Mouse (Mus musculus): ENCODE measurements around the gene Iqcj. TPM values are rescaled to one million over a fixed set of nuclear protein-coding genes. Genes with fewer than 3 reads are reported as not detected.

Gene Iqcj
- total RNA-seq (2021) = not detected in 2 replicates
- long read RNA-seq = 0 reads

GRCm38 (mm10) chr3:67892026-67892705, at the start of gene Iqcj, which contains the start of gene Iqschfp:
TSS of gene Iqcj (plus strand) at chr3:67892220.
TSS of gene Iqschfp (plus strand) at chr3:67892232.
- no peak for DNase-seq

DNA sequence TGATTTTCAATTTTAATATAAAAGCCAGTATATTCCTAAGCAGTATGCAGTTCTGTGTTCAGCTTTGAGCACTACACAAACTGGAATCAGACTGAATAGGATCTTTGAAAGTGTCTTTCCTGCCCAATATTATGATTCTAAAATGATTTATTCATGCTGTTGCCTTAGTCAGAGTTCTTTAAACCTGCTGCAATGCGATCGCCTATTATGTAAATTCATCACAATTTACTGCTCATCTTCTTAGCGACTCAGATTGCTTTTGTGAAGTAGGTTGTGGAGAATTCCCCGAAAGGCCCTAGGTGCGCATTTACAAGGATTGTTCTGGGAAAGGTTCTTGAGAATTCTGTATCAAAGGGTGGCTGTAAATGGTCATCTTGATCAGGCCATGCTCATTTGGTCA, 39.6 kb upstream of the Iqcj start:
- no peak for DNase-seq

DNA sequence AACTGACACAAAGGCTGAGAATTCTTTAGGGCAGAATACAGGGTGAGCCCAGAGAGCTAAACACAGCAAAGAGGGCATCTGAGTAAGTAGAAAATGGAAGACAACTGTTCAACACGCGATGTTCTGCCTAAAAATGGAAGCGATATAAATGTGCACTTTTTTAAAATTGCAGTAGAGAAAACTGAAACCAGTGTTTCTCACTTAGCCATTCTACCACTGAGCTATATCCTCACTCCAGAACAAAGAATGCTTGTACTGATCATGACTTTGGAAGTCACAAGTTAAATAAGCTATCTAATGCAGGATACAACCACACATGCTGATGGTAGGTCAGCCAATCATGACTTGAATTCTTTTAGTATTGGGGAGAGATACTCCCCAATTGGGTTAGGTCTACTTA, 30.5 kb upstream of the Iqcj start:
- DNase-seq = no peak

DNA sequence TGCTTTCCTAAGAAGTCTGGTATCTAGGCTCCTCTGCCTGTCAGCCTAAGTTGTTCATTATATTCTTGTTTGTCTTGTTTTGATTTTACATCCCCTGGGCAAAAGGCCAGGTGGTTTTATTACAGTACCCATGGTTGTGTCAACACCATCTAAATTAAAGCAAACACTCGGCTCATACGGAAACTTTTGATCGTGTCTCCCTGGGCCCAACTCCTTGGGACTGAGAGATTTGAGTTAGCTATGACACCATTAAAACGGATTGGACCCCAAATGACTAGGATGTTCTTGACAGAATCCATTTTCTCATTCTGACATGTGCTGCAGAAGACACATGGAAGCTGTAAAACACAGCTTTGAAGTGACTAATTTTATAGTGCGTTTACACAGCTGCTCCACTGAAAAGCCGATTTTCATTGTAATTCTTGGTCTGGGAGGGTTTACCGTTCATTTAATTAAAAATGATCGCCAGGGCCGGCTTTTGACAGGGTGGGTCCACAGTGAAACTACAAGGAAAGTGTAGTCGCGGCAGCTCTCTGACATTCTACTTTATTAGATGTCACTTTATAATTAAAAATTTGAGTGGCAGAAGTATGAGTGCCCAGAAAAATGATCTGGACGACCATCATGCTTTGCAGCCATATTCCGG, 24.5 kb upstream of the Iqcj start:
- no peak for DNase-seq

DNA sequence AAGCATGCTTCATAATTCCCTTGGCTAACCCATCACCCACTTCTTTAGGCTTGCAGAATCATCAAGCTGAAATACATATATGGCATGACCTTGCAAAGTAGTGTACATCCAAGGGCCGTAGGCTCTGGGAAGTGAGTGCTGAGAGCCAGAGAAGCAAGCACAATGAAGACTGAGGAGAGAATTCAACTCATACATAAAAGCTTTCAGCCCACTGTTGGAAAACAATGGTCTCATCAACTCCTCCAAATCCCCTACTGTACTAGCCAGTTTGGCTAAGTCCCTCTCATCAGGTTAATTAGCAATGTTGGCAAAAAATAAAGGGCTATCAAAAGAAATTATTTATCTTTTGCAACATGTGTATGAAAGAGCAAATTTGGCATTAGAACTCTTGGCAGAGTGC, 22.6 kb upstream of the Iqcj start:
- no peak for DNase-seq

- DNase-seq = no peak
These were observed 14.8 kb upstream of the Iqcj start for GRCm38 (mm10) chr3:67877253-67877652.

- DNase-seq = no peak
These were observed 7.7 kb upstream of the Iqcj start for GRCm38 (mm10) chr3:67884335-67884734.

DNA sequence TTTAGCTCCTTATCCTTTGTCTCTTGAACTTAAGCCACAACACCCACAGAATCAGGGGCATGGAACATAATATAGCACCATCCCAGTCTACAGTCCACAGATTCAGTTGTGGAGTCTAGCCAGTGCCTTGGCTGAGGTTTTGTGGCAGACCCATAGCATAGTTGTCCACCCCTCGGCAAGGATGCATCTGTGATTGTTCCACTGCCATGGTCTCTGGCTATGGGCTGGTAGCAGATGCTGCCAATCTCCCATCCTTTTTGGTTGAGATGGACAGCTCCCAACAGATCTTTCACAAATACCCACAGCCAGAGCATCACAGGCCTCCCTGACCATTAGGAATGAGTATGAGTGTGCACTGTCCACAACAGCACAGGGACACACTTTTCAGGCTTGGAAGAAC, 5.8 kb upstream of the Iqcj start:
- no peak for DNase-seq

- no peak for DNase-seq
These were observed 4.8 kb upstream of the Iqcj start for GRCm38 (mm10) chr3:67887251-67887650.

GRCm38 (mm10) chr3:67892768-67893167, 748 bp downstream of the Iqcj start:
- no peak for DNase-seq

- DNase-seq = no peak
These were observed 10.5 kb downstream of the Iqcj start for GRCm38 (mm10) chr3:67902517-67902916.

DNA sequence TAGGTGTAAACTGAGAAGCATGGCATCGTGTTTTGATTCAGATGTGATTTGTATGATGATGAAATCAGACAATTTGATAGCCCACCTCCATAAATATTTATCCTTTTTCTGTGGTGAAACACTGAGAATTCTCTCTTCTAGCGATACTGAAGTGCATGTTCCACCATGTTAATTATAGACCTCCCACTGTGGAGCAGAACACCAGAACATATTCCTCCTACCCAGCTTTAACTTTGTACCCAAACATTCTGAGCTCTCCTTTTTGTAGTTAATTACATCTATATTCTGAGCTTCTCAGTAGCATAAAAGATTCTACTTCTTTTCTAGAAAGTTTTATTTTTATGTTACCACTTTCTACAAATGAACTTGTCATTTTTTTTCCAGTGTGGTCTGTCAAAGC, 16.6 kb downstream of the Iqcj start:
- DNase-seq = no peak

DNA sequence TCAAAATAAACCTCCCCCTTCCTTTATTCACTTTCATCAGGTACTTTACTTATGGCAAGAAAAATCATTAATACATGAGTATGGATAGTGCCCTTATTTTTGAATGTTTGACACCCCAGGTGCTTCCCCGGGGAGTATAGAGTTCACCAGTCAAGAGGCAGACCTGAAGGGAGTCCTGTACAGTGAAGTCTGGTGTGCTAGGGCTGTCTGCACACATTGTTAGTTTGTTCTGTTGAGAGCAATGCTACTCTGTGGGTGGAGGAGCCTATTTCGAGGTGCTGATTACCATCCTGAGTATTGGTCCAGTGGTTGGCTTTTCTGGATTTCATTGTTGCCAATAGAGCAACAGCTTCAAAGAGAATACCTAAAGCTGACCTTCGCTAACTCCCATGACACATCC, 26.1 kb downstream of the Iqcj start:
- DNase-seq = no peak

DNA sequence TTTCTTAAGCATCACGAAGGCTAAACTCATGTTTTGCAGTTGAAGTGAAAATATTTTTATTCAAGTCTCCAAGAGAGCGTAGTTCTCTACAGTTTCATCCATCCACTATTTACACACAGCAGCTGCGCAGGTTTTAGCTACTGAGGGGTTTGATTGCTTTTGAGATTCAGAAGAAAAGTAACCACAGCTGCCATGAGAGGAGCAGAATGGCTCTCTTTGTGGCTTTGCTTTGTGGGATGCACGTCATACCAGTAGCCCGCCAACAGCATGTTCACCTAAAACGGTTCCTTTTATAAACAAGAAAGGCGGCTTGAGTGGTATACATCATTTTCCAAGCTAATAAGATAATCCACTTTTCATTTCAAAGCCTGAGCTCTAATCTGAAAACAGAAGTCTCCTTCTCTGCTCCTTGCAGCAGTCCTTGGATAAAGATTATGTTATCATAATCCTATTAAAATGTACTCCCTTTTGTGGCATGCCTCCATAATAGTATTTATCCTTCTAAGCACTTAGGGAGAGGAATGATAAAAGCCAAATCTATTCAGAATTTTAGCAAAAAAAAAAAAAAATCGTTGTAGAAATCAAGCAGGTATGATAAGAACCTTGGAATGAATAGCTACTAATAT, 26.7 kb downstream of the Iqcj start:
- no peak for DNase-seq

- no peak for DNase-seq
These were observed 31.1 kb downstream of the Iqcj start for GRCm38 (mm10) chr3:67923095-67923494.

GRCm38 (mm10) chr3:67925453-67925852, 33.4 kb downstream of the Iqcj start:
- no peak for DNase-seq

DNA sequence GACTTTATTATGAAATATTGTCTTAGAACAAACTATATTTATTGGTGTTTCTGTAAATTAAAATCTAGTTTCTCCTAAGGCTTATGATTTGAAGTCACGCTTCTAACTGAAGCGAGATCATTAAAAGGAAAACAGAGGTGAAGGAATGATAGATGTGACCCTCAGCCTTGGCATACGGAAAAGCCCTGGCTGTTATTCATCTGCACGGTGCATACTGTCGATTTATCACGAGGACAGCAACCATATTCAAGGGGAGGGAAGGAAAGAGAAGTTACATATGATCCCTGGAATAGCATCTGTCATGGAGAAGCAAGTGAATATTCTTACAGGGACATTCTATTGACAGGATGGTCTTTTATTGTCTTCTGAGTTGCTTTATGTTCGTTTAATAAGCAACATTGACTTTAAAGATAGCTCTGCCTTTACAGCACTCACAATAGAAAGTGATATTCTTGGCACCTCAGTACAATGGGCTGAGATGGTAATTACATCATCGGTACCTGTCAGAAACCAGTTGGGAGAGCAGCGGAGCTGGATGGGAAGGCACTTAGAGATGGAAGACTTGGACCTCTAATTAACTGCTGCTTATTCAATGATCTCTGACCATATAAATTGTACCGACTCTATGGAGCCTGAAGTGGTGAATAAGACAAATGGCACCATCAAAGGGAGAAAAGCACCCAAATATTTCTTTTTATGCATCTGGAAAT, 38.6 kb downstream of the Iqcj start:
- DNase-seq = no peak

DNA sequence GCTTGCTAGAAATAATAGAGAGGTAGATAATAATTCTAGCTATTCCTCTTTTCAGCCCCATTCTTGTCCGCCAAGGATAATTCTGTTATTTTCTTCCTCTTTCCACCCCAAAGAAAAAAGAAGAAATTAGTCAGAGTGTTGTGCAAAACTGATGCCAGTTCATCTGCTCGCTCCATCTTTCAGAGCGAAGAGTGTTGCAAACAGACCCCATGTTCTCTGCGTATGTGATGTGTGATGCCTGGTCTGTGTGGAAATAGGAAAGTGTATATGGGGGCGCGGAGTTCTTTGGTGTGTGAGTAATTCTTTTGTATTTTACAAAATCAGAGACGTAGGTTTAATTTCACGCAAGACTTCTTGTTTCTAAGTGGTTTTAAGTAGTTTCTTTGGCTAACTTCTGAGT, 39.2 kb downstream of the Iqcj start:
- no peak for DNase-seq

- no peak for DNase-seq
These were observed 39.9 kb downstream of the Iqcj start for GRCm38 (mm10) chr3:67931914-67932313.

GRCm38 (mm10) chr3:67935829-67936228, 43.8 kb downstream of the Iqcj start:
- DNase-seq = no peak

DNA sequence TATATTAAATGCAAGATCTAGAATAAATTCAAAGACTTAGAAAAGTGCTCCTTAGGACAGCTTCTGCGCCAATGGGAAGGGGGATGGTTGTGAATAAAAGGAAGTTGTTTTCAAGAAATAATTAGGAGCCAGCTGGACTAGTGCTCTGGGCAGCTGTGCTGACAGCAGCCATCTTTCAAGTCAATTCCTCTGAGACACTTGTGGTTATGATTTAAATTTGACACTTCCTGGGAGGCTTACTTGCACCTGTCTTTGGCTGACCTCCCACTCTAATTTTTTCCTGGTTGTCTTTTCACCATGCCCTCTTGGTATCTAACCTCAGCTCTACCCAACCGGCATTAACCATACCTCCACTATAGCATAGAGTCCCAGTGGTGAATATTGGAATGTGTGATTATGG, 55.0 kb downstream of the Iqcj start:
- no peak for DNase-seq

GRCm38 (mm10) chr3:67952517-67952940, 60.5 kb downstream of the Iqcj start:
- no peak for DNase-seq

DNA sequence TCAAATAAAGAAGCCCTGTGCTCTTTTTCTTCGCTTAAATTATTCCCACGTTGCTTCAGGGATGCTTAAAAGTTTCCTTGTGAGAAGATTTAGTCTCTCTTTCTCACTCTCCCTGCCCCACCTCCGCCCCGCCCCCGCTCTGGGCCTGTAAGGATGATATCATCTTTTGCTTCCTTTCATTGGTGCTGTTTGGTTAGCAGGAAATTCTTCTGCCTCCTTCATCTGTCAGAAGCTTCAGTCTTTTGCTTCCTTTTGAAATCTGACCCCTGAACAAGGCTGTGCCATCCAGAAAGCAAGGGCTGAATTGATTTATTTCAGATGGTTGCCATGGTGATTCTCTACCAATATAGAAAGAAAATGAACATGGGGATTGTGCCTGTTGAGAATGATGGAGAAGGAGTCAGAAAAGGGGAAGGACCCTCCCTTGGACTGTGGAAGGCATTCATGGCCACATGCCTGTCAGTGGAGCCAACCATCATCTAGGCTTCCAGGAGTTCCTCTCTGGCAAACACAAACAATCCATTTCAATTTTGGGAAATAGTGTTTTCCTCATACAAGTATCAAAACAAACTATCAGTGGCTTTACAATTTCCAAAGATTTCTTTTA, 62.5 kb downstream of the Iqcj start:
- no peak for DNase-seq
